Mouse (Mus musculus) ZHBTc4 (cell line): Measurements from ENCODE around the gene Armc9.
A peak's percentile ranks its signal among the peaks of the same experiment; 100 is the strongest.

Experiments used
- DNase-seq: peaks from one replicate; pipeline ENCODE4 v3.0.0-alpha.2; 2011; ENCODE audit warnings: low read depth, low spot score

Gene Armc9

GRCm38 (mm10) chr1:86174602-86175001, 20.0 kb downstream of the Armc9 start:
- no peak for DNase-seq

GRCm38 (mm10) chr1:86176066-86176465, 21.5 kb downstream of the Armc9 start:
- no peak for DNase-seq

GRCm38 (mm10) chr1:86178462-86179253, 24.1 kb downstream of the Armc9 start:
- peak; percentile 91 for DNase-seq

- peak; percentile 42 for DNase-seq
These were observed 27.6 kb downstream of the Armc9 start for GRCm38 (mm10) chr1:86182004-86182709.

- DNase-seq = no peak
These were observed 29.1 kb downstream of the Armc9 start for GRCm38 (mm10) chr1:86183577-86184263.

- DNase-seq = no peak
These were observed 32.2 kb downstream of the Armc9 start for GRCm38 (mm10) chr1:86186762-86187161.

- DNase-seq = peak; percentile 85
These were observed 33.3 kb downstream of the Armc9 start for GRCm38 (mm10) chr1:86187856-86188255.

- DNase-seq = no peak
These were observed 33.7 kb downstream of the Armc9 start for GRCm38 (mm10) chr1:86188271-86188670.

GRCm38 (mm10) chr1:86189034-86189702, 34.6 kb downstream of the Armc9 start:
- peak; percentile 84 for DNase-seq

- no peak for DNase-seq
These were observed 36.3 kb downstream of the Armc9 start for GRCm38 (mm10) chr1:86190843-86191242.

- no peak for DNase-seq
These were observed 39.5 kb downstream of the Armc9 start for GRCm38 (mm10) chr1:86194044-86194443.

- DNase-seq = no peak
These were observed 43.7 kb downstream of the Armc9 start for GRCm38 (mm10) chr1:86198276-86198675.

GRCm38 (mm10) chr1:86199026-86199425, 44.4 kb downstream of the Armc9 start:
- no peak for DNase-seq

- DNase-seq = peak; percentile 78
These were observed 46.7 kb downstream of the Armc9 start for GRCm38 (mm10) chr1:86201312-86201711.

- DNase-seq = no peak
These were observed 48.1 kb downstream of the Armc9 start for GRCm38 (mm10) chr1:86202617-86203219.

GRCm38 (mm10) chr1:86210676-86211075, 56.1 kb downstream of the Armc9 start:
- no peak for DNase-seq

GRCm38 (mm10) chr1:86211498-86211897, 56.9 kb downstream of the Armc9 start:
- no peak for DNase-seq

- DNase-seq = no peak
These were observed 58.2 kb downstream of the Armc9 start for GRCm38 (mm10) chr1:86212731-86213130.

- DNase-seq = peak; percentile 88
These were observed 59.6 kb downstream of the Armc9 start for GRCm38 (mm10) chr1:86214158-86214557.

GRCm38 (mm10) chr1:86215297-86215696, 60.7 kb downstream of the Armc9 start:
- no peak for DNase-seq

- DNase-seq = no peak
These were observed 61.8 kb downstream of the Armc9 start for GRCm38 (mm10) chr1:86216412-86216811.
